Mouse (Mus musculus): Measurements from ENCODE around the gene Tdg. TPM values are rescaled to one million over a fixed set of nuclear protein-coding genes. Genes with fewer than 3 reads are reported as not detected.

Tdg gene
- total RNA-seq, 1 experiment = 28.7 TPM

GRCm38 (mm10) chr10:82662267-82662990 is 32.8 kb downstream of the Tdg start:
- Histone ChIP-seq H3K9ac (ENCODE audit: insufficient read depth, low read depth, low read length, poor library complexity, severe bottlenecking) (no peak overlapping the region), H3K9me3 (ENCODE audit: control insufficient read depth, insufficient read depth, low read depth, low read length) (no peaks in the 10 kb centered on the region), H3K4me3 (ENCODE audit: insufficient read depth in 1 of 2, low read depth in 1 of 2, low read length in 2 of 2, poor library complexity in 1 of 2, severe bottlenecking in 1 of 2) (no peak overlapping the region), H3K27ac (ENCODE audit: insufficient read depth, low read depth, low read length, poor library complexity, severe bottlenecking) (no peak overlapping the region), H3K4me1 (ENCODE audit: control insufficient read depth in 2 of 2, insufficient read depth in 2 of 2, low read length in 2 of 2, poor library complexity in 1 of 2) (no peaks in the 10 kb centered on the region), H3K36me3 (ENCODE audit: control insufficient read depth, insufficient read depth, low read length, poor library complexity, severe bottlenecking) (no peaks in the 10 kb centered on the region)
- no peak for TF ChIP-seq ZNF384 (IDR thresholded peaks at IDR 0.05; ENCODE audit: low read depth, low read length)
- DNase-seq (ENCODE audit: low read depth, low spot score) = no peak
- in situ Hi-C loops (cut with MboI; ENCODE audit: low sequenced_read_pairs in 2 of 2, unreplicated experiment in 2 of 2) = no loop called here

DNA sequence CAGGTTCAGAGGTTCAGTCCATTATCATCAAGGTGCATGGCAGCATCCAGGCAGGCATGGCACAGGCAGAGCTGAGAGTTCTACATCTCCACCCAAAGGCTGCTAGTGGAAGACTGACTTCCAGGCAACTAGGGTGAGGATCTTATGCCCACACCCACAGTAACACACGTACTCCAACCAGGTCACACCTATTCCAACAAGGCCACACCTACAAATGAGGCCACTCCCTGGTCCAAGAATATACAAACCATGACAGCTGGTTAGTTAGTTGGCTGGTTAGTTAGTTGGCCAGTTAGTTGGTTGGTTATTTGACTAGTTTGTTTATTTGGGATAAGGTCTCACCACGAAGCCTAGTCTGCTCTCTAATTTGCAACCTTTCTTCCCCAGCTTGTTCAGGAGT is 33.7 kb downstream of the Tdg start:
- Histone ChIP-seq H3K4me3 (ENCODE audit: insufficient read depth in 1 of 2, low read depth in 1 of 2, low read length in 2 of 2, poor library complexity in 1 of 2, severe bottlenecking in 1 of 2) (no peak overlapping the region), H3K9me3 (ENCODE audit: control insufficient read depth, insufficient read depth, low read depth, low read length) (no peaks in the 10 kb centered on the region), H3K27ac (ENCODE audit: insufficient read depth, low read depth, low read length, poor library complexity, severe bottlenecking) (no peak overlapping the region), H3K36me3 (ENCODE audit: control insufficient read depth, insufficient read depth, low read length, poor library complexity, severe bottlenecking) (no peaks in the 10 kb centered on the region), H3K9ac (ENCODE audit: insufficient read depth, low read depth, low read length, poor library complexity, severe bottlenecking) (no peak overlapping the region), H3K4me1 (ENCODE audit: control insufficient read depth in 2 of 2, insufficient read depth in 2 of 2, low read length in 2 of 2, poor library complexity in 1 of 2) (no peaks in the 10 kb centered on the region)
- DNase-seq (ENCODE audit: low read depth, low spot score) = no peak
- in situ Hi-C loops (cut with MboI; ENCODE audit: low sequenced_read_pairs in 2 of 2, unreplicated experiment in 2 of 2) = no loop called here
- TF ChIP-seq CHD2 (IDR thresholded peaks at IDR 0.05; ENCODE audit: low read depth, low read length) = no peak
- no peak for TF ChIP-seq ZNF384 (IDR thresholded peaks at IDR 0.05; ENCODE audit: low read depth, low read length)
- TF ChIP-seq ZC3H11A (IDR thresholded peaks at IDR 0.05; ENCODE audit: borderline replicate concordance, low read depth, low read length) = no peak
- no peak for TF ChIP-seq HCFC1 (IDR thresholded peaks at IDR 0.05; ENCODE audit: borderline replicate concordance, insufficient read depth, low read length)
- TF ChIP-seq MAFK (IDR thresholded peaks at IDR 0.05; ENCODE audit: insufficient read depth, low read depth, low read length) = no peak

DNA sequence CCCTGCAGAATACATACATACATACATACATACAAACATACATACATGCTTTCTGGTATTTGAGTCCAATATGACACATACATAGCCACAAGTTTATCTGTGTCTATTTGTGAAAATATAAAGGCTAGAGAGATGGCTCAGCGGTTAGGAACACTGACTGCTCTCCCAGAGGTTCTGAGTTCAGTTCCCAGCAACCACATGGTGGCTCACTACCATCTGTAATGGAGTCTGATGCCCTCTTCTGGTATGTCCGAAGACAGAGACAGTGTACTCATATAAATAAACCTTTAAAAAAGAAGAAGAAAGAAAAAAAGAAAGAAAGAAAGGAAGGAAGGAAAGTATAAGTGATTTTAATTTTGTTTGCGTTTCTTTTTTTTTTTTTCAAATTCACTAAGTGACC is 36.3 kb downstream of the Tdg start:
- Histone ChIP-seq H3K4me3 (ENCODE audit: insufficient read depth in 1 of 2, low read depth in 1 of 2, low read length in 2 of 2, poor library complexity in 1 of 2, severe bottlenecking in 1 of 2) (no peak overlapping the region), H3K36me3 (ENCODE audit: control insufficient read depth, insufficient read depth, low read length, poor library complexity, severe bottlenecking) (no peaks in the 10 kb centered on the region), H3K9ac (ENCODE audit: insufficient read depth, low read depth, low read length, poor library complexity, severe bottlenecking) (no peak overlapping the region), H3K4me1 (ENCODE audit: control insufficient read depth in 2 of 2, insufficient read depth in 2 of 2, low read length in 2 of 2, poor library complexity in 1 of 2) (no peaks in the 10 kb centered on the region), H3K27ac (ENCODE audit: insufficient read depth, low read depth, low read length, poor library complexity, severe bottlenecking) (no peak overlapping the region), H3K9me3 (ENCODE audit: control insufficient read depth, insufficient read depth, low read depth, low read length) (no peaks in the 10 kb centered on the region)
- DNase-seq (ENCODE audit: low read depth, low spot score) = no peak
- TF ChIP-seq CHD2 (IDR thresholded peaks at IDR 0.05; ENCODE audit: low read depth, low read length) = no peak
- no peak for TF ChIP-seq MAFK (IDR thresholded peaks at IDR 0.05; ENCODE audit: insufficient read depth, low read depth, low read length)
- no peak for TF ChIP-seq HCFC1 (IDR thresholded peaks at IDR 0.05; ENCODE audit: borderline replicate concordance, insufficient read depth, low read length)
- in situ Hi-C loops (cut with MboI; ENCODE audit: low sequenced_read_pairs in 2 of 2, unreplicated experiment in 2 of 2) = no loop called here

DNA sequence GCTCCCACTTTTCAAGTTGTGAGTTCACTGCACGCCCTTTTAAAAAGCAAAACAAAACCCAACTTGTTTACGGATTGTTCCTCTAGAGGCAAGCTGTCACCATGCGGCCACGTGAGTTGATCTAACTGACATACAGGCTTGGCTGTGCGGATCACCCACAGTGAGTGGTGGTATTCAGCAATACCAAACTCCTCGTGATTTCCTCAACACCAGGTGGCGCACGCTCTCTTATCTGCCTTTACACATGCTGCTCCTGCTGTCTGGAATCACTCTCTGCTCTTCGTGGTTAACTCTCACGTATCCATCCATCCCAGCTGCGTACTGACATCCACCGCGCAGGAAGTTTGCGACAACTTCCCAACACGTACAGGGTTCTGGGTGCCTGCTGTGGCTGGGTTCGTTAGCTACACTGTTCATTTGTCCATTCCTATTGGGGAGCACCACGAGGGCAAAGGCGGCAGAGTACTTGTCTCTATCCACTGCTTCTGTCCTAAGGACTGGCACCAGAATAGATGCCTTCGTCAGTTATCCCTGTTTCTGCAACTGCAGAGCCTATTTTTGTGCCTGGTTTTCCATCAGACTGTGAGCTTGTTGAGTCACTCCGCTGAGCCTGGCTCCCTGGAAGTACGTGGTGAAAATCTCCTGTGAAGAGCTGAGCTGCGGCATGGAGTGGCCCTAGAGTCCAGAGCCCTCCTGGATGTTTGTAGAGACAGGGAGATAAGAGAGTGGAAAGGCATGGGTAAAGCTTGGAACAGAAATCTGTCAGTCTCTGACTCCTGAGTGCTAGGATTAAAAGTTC is 37.0 kb downstream of the Tdg start:
- H3K9ac ChIP-seq (ENCODE audit: insufficient read depth, low read depth, low read length, poor library complexity, severe bottlenecking) = no peak overlapping the region
- TF ChIP-seq ZNF384 (IDR thresholded peaks at IDR 0.05; ENCODE audit: low read depth, low read length) (no peak), HCFC1 (IDR thresholded peaks at IDR 0.05; ENCODE audit: borderline replicate concordance, insufficient read depth, low read length) (no peak), MAFK (IDR thresholded peaks at IDR 0.05; ENCODE audit: insufficient read depth, low read depth, low read length) (no peak), ZC3H11A (IDR thresholded peaks at IDR 0.05; ENCODE audit: borderline replicate concordance, low read depth, low read length) (peak; percentile 81; the same call in 1 of the 2 replicates), CHD2 (IDR thresholded peaks at IDR 0.05; ENCODE audit: low read depth, low read length) (no peak)
- no peaks in the 10 kb centered on the region for H3K36me3 ChIP-seq (ENCODE audit: control insufficient read depth, insufficient read depth, low read length, poor library complexity, severe bottlenecking)
- H3K4me1 ChIP-seq (ENCODE audit: control insufficient read depth in 2 of 2, insufficient read depth in 2 of 2, low read length in 2 of 2, poor library complexity in 1 of 2) = no peaks in the 10 kb centered on the region
- in situ Hi-C loops (cut with MboI; ENCODE audit: low sequenced_read_pairs in 2 of 2, unreplicated experiment in 2 of 2) = no loop called here
- no peak overlapping the region for H3K27ac ChIP-seq (ENCODE audit: insufficient read depth, low read depth, low read length, poor library complexity, severe bottlenecking)
- no peak overlapping the region for H3K4me3 ChIP-seq (ENCODE audit: insufficient read depth in 1 of 2, low read depth in 1 of 2, low read length in 2 of 2, poor library complexity in 1 of 2, severe bottlenecking in 1 of 2)
- H3K9me3 ChIP-seq (ENCODE audit: control insufficient read depth, insufficient read depth, low read depth, low read length) = no peaks in the 10 kb centered on the region
- peak; percentile 91 for DNase-seq (ENCODE audit: low read depth, low spot score)

Measured in ES-E14 (cell line).